Mouse (Mus musculus) frontal cortex, postnatal 10 days (tissue): ENCODE results near the gene Tes.
"Not testable (repeated sequence)": the region's sequence is repeated elsewhere in the genome, so short reads cannot be mapped to it uniquely, and the experiment has no call there.

Source experiments
- DNase-seq, 2 experiments: peaks; one replicate each; pipeline ENCODE4 v3.0.0; 2022; ENCODE audit warnings: low spot score in 2 of 2, mixed read lengths in 1 of 2

Tes gene

GRCm38 (mm10) chr6:17064936-17065790, at the start of gene Tes:
Gene Tes, plus strand, starts transcription at chr6:17065149.
- peak; percentile 13 to 58 for DNase-seq

GRCm38 (mm10) chr6:17025886-17026285, 39.1 kb upstream of the Tes start:
- DNase-seq, result no peak

- no peak for DNase-seq
These were observed 37.4 kb upstream of the Tes start for GRCm38 (mm10) chr6:17027572-17027971.

- DNase-seq, result no peak
These were observed 36.1 kb upstream of the Tes start for GRCm38 (mm10) chr6:17028809-17029208.

- DNase-seq, result no peak
These were observed 32.7 kb upstream of the Tes start for GRCm38 (mm10) chr6:17032231-17032728.

DNA sequence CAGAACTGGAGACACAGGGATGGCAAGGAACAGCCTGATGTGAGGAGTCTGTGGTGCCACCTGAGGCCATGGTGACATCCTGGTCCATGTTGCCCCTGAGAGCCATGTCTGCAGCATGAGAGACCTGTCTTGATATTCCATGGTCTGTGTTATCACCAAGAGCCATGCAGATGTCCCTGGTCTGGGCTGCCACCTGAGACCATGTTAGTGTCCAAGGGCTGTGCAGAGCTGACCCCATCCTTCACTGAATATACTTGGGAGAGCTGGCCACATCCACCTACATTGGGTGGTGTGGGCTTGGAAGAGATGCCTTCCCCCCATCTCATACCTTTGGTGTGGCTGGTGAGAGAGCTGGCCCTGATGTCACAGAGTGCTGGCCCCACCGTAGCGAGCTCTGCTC, 30.9 kb upstream of the Tes start:
- no peak for DNase-seq

DNA sequence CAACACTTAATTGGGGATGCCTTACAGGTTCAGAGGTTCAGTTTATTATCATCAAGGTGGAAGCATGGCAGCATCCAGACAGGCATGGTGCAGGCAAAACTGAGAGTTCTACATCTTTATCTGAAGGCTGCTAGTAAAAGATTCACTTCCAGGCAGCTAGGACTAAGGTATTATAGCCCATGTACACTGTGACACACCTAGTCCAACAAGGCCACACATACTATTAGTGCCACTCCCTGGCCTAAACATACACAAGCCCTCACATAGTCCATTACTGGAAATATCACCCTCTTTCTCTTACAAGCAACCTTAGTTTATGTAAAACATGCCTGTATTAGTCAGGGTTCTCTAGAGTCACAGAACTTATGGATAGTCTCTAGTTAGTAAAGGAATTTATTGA, 29.7 kb upstream of the Tes start:
- DNase-seq, result no peak

DNA sequence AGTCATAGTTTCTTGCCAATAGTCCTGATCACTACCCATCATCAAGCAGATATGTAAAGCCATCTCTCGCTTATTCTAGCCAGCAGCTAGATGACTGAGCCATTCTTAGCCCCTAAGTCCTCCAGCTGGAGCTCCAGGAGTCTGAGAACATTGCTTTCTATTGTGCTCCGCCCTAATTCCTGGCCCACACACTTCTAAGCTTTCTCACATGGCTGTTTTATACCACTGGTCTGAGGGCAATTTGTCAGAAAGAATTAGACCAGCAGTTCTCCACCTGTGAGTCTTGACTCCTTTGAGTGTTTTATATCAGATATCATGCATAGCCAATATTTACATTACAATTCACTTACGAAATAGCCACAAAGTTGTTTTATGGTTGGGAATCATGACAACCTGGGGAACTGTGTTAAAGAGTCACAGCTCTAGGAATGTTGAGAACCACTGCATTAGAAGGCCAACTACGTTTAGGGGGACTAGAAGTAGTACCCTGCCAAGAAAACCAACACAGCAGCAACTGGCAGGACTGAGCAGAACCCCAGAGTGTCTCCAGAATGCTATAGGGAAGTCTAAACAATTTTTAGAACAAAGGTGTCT, 13.4 kb upstream of the Tes start:
- DNase-seq, result no peak

DNA sequence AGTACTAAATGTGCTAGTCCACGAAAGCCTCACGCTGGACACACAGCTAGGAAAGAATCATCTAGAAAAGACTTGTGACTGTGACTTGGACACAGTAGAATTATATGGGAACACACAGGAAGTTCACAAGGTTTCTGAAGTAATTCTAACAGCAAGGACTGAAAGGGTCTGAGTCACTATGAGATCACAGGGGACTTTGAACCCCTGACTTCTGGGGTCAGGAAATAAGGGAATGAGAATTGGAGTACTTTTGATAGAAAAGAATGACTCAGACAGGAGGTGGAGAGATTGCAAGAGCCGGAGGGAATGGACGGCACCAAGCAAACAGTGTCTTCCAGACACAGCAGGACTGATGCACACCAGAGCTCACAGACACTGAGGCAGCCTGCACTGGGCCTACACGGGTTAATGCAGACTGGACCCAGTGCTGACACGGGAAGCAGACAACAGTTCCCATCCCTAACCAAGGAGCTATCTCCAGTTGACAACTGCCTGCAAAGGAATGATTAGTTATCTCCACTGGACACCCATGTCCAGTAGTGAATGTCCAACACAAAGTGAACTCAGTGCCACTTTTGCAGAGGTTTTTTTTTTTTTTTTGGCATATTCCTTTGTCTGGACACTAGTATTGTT, 11.8 kb upstream of the Tes start:
- no peak for DNase-seq

GRCm38 (mm10) chr6:17054781-17055180, 10.2 kb upstream of the Tes start:
- DNase-seq, result no peak

- no peak for DNase-seq
These were observed 9.3 kb upstream of the Tes start for GRCm38 (mm10) chr6:17055659-17056058.

GRCm38 (mm10) chr6:17059501-17059900, 5.4 kb upstream of the Tes start:
- DNase-seq, result no peak

DNA sequence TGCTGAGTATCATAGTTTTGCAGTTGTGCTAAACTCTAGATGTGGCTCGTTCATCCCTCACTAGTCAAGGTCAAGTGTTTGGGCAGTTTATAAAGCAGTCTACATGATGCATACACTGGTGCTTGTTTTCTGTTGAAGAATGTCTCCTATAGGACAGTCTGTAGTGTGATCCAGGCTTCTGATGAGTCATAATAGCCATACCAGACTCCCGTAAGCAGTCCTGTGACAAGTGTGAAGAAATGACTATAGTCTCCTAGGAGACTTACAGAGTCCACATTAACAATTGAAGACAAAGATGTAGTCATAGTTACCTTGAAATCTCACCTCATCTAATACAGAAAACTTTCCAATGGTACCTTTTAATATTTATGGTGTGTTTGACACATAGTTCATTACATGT, 4.8 kb upstream of the Tes start:
- DNase-seq, result no peak

GRCm38 (mm10) chr6:17061826-17062225, 3.1 kb upstream of the Tes start:
- not testable (repeated sequence) for DNase-seq

DNA sequence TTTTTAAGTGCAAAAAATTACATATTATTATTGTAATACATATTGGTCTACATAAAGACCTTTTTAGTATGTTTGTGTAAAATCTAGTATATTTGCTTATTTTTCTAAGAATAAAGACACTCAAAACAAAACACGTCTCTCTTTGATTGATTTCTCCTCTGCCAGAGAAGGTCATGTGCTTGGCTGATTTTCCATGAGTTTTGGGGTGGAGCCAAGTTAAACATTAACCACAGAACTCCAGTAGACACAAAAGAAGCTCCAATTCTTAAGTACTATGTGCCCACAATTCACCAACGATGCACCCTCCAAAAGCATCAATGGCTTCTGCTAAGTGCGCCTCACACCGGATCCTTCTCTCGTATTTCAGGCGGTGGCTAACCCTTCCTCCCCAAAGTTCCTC, 2.6 kb upstream of the Tes start:
- no peak for DNase-seq

DNA sequence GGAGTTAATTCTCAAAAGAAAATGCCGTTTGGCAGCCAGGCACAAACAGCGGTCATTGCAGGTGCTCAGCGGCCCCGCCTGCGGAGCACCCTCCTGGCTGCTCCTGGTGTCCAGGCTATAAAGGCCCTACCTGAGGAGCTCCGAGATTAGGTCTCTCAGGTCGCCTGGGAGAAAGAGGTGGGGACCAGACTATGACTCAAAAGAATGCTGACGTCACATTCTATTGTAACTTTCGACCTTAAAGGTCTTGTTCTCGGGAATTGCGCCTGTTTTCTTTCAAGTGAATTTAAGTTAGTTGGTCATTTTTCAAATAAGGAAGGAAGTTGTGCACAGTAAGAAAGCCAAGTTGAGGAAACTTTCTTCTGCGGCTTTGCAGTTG, 831 bp downstream of the Tes start:
- DNase-seq, result no peak

- no peak for DNase-seq
These were observed 1.4 kb downstream of the Tes start for GRCm38 (mm10) chr6:17066211-17066940.

GRCm38 (mm10) chr6:17071899-17072298, 7.0 kb downstream of the Tes start:
- no peak for DNase-seq

DNA sequence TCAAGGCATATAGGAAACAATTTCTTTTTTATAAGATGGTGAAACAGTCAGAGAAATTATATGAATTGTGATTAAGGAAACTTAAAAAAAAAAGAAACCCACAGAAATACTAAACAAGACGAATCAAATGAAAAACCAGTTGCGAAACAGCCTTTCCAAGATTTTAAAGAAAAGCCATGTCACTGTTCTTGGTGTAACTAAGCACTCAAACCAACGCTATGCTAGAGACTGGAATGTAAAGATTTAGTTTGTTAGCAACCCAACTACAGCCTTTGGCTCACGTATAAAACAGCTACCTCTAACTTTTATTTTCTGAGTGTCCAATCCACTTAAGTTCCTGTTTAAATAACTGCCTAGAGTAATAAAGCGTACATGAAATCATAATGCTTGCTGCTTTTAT, 7.4 kb downstream of the Tes start:
- DNase-seq, result no peak

DNA sequence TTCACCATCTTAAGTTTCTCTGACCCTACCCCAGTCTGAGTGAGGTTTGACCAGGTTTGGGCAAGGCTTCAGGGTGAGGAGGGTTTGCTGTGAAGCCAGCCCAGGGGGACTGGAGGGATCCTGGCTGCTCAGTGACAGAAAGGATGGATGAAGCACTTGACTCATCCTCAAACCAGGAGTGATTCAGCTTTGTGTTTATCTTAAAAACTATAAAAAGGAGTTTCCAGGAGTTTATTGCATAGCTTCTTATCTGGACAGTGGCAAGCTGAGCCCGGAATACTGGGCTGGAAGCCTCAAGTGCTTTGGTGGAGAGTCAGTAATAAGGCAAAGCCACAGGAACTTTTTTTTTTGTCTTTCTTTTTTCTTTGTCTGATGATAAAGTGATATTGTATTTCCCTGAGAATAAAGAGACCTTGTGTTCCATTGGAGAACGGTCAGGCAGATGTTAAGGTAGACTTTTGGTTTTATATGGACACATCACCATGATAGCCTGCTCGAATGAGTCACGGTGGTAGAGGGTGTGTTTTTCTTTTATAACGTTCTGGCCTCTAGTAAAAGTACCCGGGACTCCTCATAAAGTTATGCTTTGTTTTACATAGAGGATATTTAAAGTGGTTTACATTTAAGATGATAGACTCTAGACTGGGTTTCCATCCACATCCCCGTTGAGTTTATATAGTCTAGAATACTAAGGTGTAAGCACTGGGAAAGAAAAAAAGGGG, 8.0 kb downstream of the Tes start:
- DNase-seq, result no peak

DNA sequence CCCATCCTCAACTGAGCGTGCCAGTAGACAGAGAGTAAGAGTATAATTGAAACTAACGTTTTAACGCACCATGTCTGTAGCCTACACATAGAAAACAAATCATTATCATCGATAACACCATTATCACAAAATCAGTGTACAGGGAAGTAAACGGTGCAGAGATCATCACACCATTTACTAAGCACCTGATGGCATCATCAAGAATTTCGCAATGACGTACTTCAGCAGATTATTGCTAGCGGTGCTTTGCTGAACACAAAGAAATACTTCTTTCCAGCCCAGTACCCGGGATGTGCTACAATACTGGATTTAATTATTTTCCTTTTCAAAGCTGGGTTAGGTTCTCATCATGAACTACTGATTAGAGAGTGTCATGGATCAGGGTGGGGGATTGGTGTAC, 12.3 kb downstream of the Tes start:
- DNase-seq, result no peak
